Mouse (Mus musculus) bone marrow, adult 2 months (tissue): ENCODE results near the gene Cfi.

ENCODE experiments used
- CTCF ChIP-seq: fragments of 200-500 bp; IDR thresholded peaks from 2 replicates; pipeline ENCODE4 v1.5.1; 2011; ENCODE audit warnings: low read length, control low read depth; ENCODE audit not compliant: control insufficient read depth, insufficient read depth
- POLR2A ChIP-seq: fragments of 200-500 bp; IDR thresholded peaks from 2 replicates; pipeline ENCODE4 v1.6.1; 2011; ENCODE audit warnings: low read depth, mild to moderate bottlenecking, control low read depth, low read length, borderline replicate concordance; ENCODE audit not compliant: control insufficient read depth

GRCm38 (mm10) chr3:129846846-129847245 is 11.2 kb downstream of the Cfi start:
- no peak for TF ChIP-seq CTCF
- TF ChIP-seq POLR2A = no peak
